Mouse (Mus musculus): ENCODE data around the gene Spon1. TPM values are rescaled to one million over a fixed set of nuclear protein-coding genes. Genes with fewer than 3 reads are reported as not detected.

Gene Spon1
- polyA plus RNA-seq, 1 experiment from 2014 or later, result 57.4 TPM

- H3K4me1 ChIP-seq (replicated peaks), result peaks cover 43% of the 10 kb centered on the region
- H3K9ac ChIP-seq, result no peak overlapping the region
- ATAC-seq (replicated peaks; ENCODE audit: insufficient number of reproducible peaks, insufficient read depth, low FRiP score, low read depth), result peak; percentile 63
- H3K4me3 ChIP-seq, result no peak overlapping the region
- 0 out of 2 replicates have a peak, but pooled peaks cover 5% of the 10 kb centered on the region for H3K36me3 ChIP-seq
- peak overlapping the region; percentile 65 for H3K27ac ChIP-seq
- H3K4me2 ChIP-seq, result no peak overlapping the region
- WGBS, result 29% methylated on average over 11 of the region's 11 CpGs
- no peaks in the 10 kb centered on the region for H3K27me3 ChIP-seq
- no peaks in the 10 kb centered on the region for H3K9me3 ChIP-seq (replicated peaks)
These were observed 299.8 kb downstream of the Spon1 start for GRCm38 (mm10) chr7:114065407-114066185.

- 10% methylated on average over 14 of the region's 14 CpGs for WGBS
- Histone ChIP-seq H3K27ac (peak overlapping the region; percentile 65), H3K9me3 (replicated peaks) (no peaks in the 10 kb centered on the region), H3K27me3 (no peaks in the 10 kb centered on the region), H3K4me3 (peak overlapping the region; percentile 36), H3K9ac (0 out of 2 replicates have a peak overlapping the region, but pooled peaks have one; percentile 19), H3K4me1 (replicated peaks) (peaks cover 52% of the 10 kb centered on the region), H3K4me2 (peak overlapping the region; percentile 69), H3K36me3 (0 out of 2 replicates have a peak, but pooled peaks cover 5% of the 10 kb centered on the region)
- ATAC-seq (replicated peaks; ENCODE audit: insufficient number of reproducible peaks, insufficient read depth, low FRiP score, low read depth), result peak; percentile 41
These were observed 300.9 kb downstream of the Spon1 start for GRCm38 (mm10) chr7:114066529-114067178.

- 0 out of 2 replicates have a peak, but pooled peaks cover 5% of the 10 kb centered on the region for H3K36me3 ChIP-seq
- H3K4me2 ChIP-seq, result no peak overlapping the region
- no peak overlapping the region for H3K27ac ChIP-seq
- H3K9ac ChIP-seq, result no peak overlapping the region
- peaks cover 58% of the 10 kb centered on the region for H3K4me1 ChIP-seq (replicated peaks)
- no peaks in the 10 kb centered on the region for H3K9me3 ChIP-seq (replicated peaks)
- ATAC-seq (replicated peaks; ENCODE audit: insufficient number of reproducible peaks, insufficient read depth, low FRiP score, low read depth), result no peak
- no peak overlapping the region for H3K4me3 ChIP-seq
- no peaks in the 10 kb centered on the region for H3K27me3 ChIP-seq
- WGBS, result 81% methylated on average over 11 of the region's 11 CpGs
These were observed 303.2 kb downstream of the Spon1 start for GRCm38 (mm10) chr7:114068956-114069533.

- ATAC-seq (replicated peaks; ENCODE audit: insufficient number of reproducible peaks, insufficient read depth, low FRiP score, low read depth), result no peak
- H3K9ac ChIP-seq, result no peak overlapping the region
- H3K4me1 ChIP-seq (replicated peaks), result peaks cover 51% of the 10 kb centered on the region
- no peaks in the 10 kb centered on the region for H3K27me3 ChIP-seq
- H3K4me2 ChIP-seq, result no peak overlapping the region
- no peak overlapping the region for H3K4me3 ChIP-seq
- no peaks in the 10 kb centered on the region for H3K9me3 ChIP-seq (replicated peaks)
- 0 out of 2 replicates have a peak, but pooled peaks cover 5% of the 10 kb centered on the region for H3K36me3 ChIP-seq
- WGBS, result 77% methylated on average over 11 of the region's 11 CpGs
- no peak overlapping the region for H3K27ac ChIP-seq
These were observed 304.1 kb downstream of the Spon1 start for GRCm38 (mm10) chr7:114069726-114070457.

- Histone ChIP-seq H3K9ac (no peak overlapping the region), H3K4me3 (no peak overlapping the region), H3K4me1 (replicated peaks) (peaks cover 45% of the 10 kb centered on the region), H3K27ac (no peak overlapping the region), H3K27me3 (no peaks in the 10 kb centered on the region), H3K36me3 (0 out of 2 replicates have a peak, but pooled peaks cover 5% of the 10 kb centered on the region), H3K9me3 (replicated peaks) (no peaks in the 10 kb centered on the region), H3K4me2 (no peak overlapping the region)
- 80% methylated on average over 3 of the region's 3 CpGs for WGBS
- no peak for ATAC-seq (replicated peaks; ENCODE audit: insufficient number of reproducible peaks, insufficient read depth, low FRiP score, low read depth)
These were observed 304.7 kb downstream of the Spon1 start for GRCm38 (mm10) chr7:114070458-114070840.

- Histone ChIP-seq H3K9ac (no peak overlapping the region), H3K4me3 (no peak overlapping the region), H3K4me2 (peak overlapping the region; percentile 37; the same call in 1 of the 2 replicates), H3K9me3 (replicated peaks) (no peaks in the 10 kb centered on the region), H3K4me1 (replicated peaks) (peaks cover 36% of the 10 kb centered on the region), H3K27me3 (no peaks in the 10 kb centered on the region), H3K36me3 (0 out of 2 replicates have a peak, but pooled peaks cover 5% of the 10 kb centered on the region), H3K27ac (peak overlapping the region; percentile 47)
- ATAC-seq (replicated peaks; ENCODE audit: insufficient number of reproducible peaks, insufficient read depth, low FRiP score, low read depth), result no peak
- WGBS, result 77% methylated on average over 5 of the region's 5 CpGs
These were observed 305.6 kb downstream of the Spon1 start for GRCm38 (mm10) chr7:114071395-114071794.

- Histone ChIP-seq H3K4me1 (replicated peaks) (peaks cover 29% of the 10 kb centered on the region), H3K9ac (no peak overlapping the region), H3K9me3 (replicated peaks) (no peaks in the 10 kb centered on the region), H3K36me3 (0 out of 2 replicates have a peak, but pooled peaks cover 5% of the 10 kb centered on the region), H3K27me3 (no peaks in the 10 kb centered on the region), H3K27ac (peak overlapping the region; percentile 47), H3K4me2 (peak overlapping the region; percentile 37), H3K4me3 (no peak overlapping the region)
- peak; percentile 73 for ATAC-seq (replicated peaks; ENCODE audit: insufficient number of reproducible peaks, insufficient read depth, low FRiP score, low read depth)
- WGBS, result 16% methylated on average over 13 of the region's 13 CpGs
These were observed 306.2 kb downstream of the Spon1 start for GRCm38 (mm10) chr7:114071851-114072616.

- H3K36me3 ChIP-seq, result no peaks in the 10 kb centered on the region
- WGBS, result 83% methylated on average over 7 of the region's 7 CpGs
- ATAC-seq (replicated peaks; ENCODE audit: insufficient number of reproducible peaks, insufficient read depth, low FRiP score, low read depth), result no peak
- H3K4me1 ChIP-seq (replicated peaks), result peaks cover 25% of the 10 kb centered on the region
- H3K4me3 ChIP-seq, result no peak overlapping the region
- H3K27ac ChIP-seq, result no peak overlapping the region
- no peaks in the 10 kb centered on the region for H3K27me3 ChIP-seq
- H3K9ac ChIP-seq, result no peak overlapping the region
- H3K9me3 ChIP-seq (replicated peaks), result no peaks in the 10 kb centered on the region
- no peak overlapping the region for H3K4me2 ChIP-seq
These were observed 308.3 kb downstream of the Spon1 start for GRCm38 (mm10) chr7:114074133-114074532.

- Histone ChIP-seq H3K4me1 (replicated peaks) (peaks cover 25% of the 10 kb centered on the region), H3K4me2 (no peak overlapping the region), H3K27me3 (no peaks in the 10 kb centered on the region), H3K36me3 (no peaks in the 10 kb centered on the region), H3K9me3 (replicated peaks) (no peaks in the 10 kb centered on the region), H3K9ac (no peak overlapping the region), H3K4me3 (no peak overlapping the region), H3K27ac (no peak overlapping the region)
- ATAC-seq (replicated peaks; ENCODE audit: insufficient number of reproducible peaks, insufficient read depth, low FRiP score, low read depth), result no peak
- 90% methylated on average over 2 of the region's 2 CpGs for WGBS
These were observed 308.8 kb downstream of the Spon1 start for GRCm38 (mm10) chr7:114074595-114074994.

GRCm38 (mm10) chr7:114079343-114079742, 313.5 kb downstream of the Spon1 start:
- Histone ChIP-seq H3K4me3 (no peak overlapping the region), H3K9me3 (replicated peaks) (no peaks in the 10 kb centered on the region), H3K4me1 (replicated peaks) (peaks cover 9% of the 10 kb centered on the region), H3K27ac (no peak overlapping the region), H3K4me2 (no peak overlapping the region), H3K36me3 (no peaks in the 10 kb centered on the region), H3K27me3 (no peaks in the 10 kb centered on the region), H3K9ac (no peak overlapping the region)
- WGBS, result 89% methylated on average over 4 of the region's 4 CpGs
- no peak for ATAC-seq (replicated peaks; ENCODE audit: insufficient number of reproducible peaks, insufficient read depth, low FRiP score, low read depth)
